Mouse (Mus musculus) liver, embryonic 11.5 days (tissue): Measurements from ENCODE around the gene Rgs16. TPM values are rescaled to one million over a fixed set of nuclear protein-coding genes. Genes with fewer than 3 reads are reported as not detected.

Source experiments
- ATAC-seq: fragments of 200-750 bp; cut with Nextera tagmentation; replicated peaks from 2 replicates; pipeline ENCODE4 v1.8.0; 2017; ENCODE audit warnings: moderate number of reproducible peaks, mild to moderate bottlenecking, moderate TSS enrichment, moderate library complexity; ENCODE audit not compliant: low FRiP score
- DNase-seq: peaks from one replicate; pipeline ENCODE4 v3.0.0-alpha.2; 2017; ENCODE audit warnings: low spot score
- H3K27ac ChIP-seq: fragments of 300-500 bp; sonication (generic); 2 replicates; pipeline ENCODE4 v1.5.1; 2014; ENCODE audit warnings: mild to moderate bottlenecking, low read depth, low read length, control low read depth
- H3K27me3 ChIP-seq: fragments of 300-500 bp; sonication (generic); replicated peaks from 2 replicates; pipeline ENCODE4 v1.6.1; 2014; ENCODE audit warnings: low read length, mixed read lengths; ENCODE audit not compliant: control insufficient read depth, insufficient read depth
- H3K36me3 ChIP-seq: fragments of 300-500 bp; sonication (generic); 2 replicates; pipeline ENCODE4 v1.6.1; 2014; ENCODE audit warnings: mild to moderate bottlenecking, low read length, moderate library complexity, mixed read lengths; ENCODE audit not compliant: control insufficient read depth, insufficient read depth
- H3K4me1 ChIP-seq: fragments of 300-500 bp; sonication (generic); replicated peaks from 2 replicates; pipeline ENCODE4 v1.6.1; 2014; ENCODE audit warnings: low read length, mixed read lengths; ENCODE audit not compliant: control insufficient read depth, insufficient read depth
- H3K4me2 ChIP-seq: fragments of 300-500 bp; sonication (generic); 2 replicates; pipeline ENCODE4 v1.6.1; 2014; ENCODE audit warnings: mild to moderate bottlenecking, control low read depth, moderate library complexity
- H3K4me3 ChIP-seq: fragments of 300-500 bp; sonication (generic); 2 replicates; pipeline ENCODE4 v1.5.1; 2014; ENCODE audit warnings: low read depth, low read length, control low read depth
- H3K9ac ChIP-seq: fragments of 300-500 bp; sonication (generic); 2 replicates; pipeline ENCODE4 v1.6.1; 2014; ENCODE audit warnings: low read depth, low read length, control low read depth
- H3K9me3 ChIP-seq: fragments of 300-500 bp; sonication (generic); 2 replicates; pipeline ENCODE4 v1.6.1; 2016; ENCODE audit warnings: low read length, inconsistent platforms, mixed read lengths; ENCODE audit not compliant: control insufficient read depth
- WGBS: fragments of 180-500 bp; shearing (Covaris S2); extraction: QIAGEN DNeasy Blood & Tissue Kit; methylation state at CpG from one replicate; pipeline ENCODE4 v1.1.7; 2014; 5-methylcytosine and 5-hydroxymethylcytosine counted together
- polyA plus RNA-seq: library from polyadenylated mRNA; unstranded; fragments of >200 nt; fragmentation: Nextera tagmentation; extraction: Ambion mirVana; gene quantifications from 2 replicates; pipeline ENCODE4 v1.2.1, GENCODE M21; 2014

The Rgs16 gene
- 0.94 and 1.3 TPM in 2 replicates for polyA plus RNA-seq

DNA sequence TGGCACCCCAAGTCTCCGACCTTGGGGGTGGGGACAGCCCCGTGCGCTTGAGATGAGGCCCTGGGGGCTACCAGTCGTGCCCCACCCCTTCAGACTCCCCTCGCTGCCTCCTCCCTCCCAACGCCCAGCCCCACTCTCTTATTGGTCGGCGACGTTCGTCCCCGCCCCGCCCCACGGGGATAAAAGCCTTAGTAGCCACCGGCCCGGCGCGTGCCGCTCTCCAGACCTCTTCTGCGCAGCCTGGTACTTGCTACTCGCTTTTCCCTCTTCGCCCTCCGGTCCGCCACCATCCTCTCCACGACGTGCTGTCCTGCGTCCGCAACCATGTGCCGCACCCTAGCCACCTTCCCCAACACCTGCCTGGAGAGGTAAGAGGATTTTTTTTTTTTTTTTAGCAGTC, at the start of gene Rgs16:
TSS of gene Rgs16 (plus strand) at position 205 of the 400 bp plus-strand sequence.
- Histone ChIP-seq H3K4me3 (peak within 1 kb of the TSS; percentile 39), H3K4me1 (no peaks in the 10 kb centered on the region), H3K27me3 (peaks cover 47% of the 10 kb centered on the region), H3K27ac (no peak within 1 kb of the TSS), H3K9ac (no peak within 1 kb of the TSS), H3K4me2 (peak within 1 kb of the TSS; percentile 63), H3K36me3 (no peaks in the 10 kb centered on the region), H3K9me3 (no peaks in the 10 kb centered on the region)
- DNase-seq (peak; percentile 60), ATAC-seq (0 out of 2 replicates have a peak, but pooled peaks have one; percentile 53)
- 0% methylated on average over 17 of the region's 28 CpGs for WGBS

DNA sequence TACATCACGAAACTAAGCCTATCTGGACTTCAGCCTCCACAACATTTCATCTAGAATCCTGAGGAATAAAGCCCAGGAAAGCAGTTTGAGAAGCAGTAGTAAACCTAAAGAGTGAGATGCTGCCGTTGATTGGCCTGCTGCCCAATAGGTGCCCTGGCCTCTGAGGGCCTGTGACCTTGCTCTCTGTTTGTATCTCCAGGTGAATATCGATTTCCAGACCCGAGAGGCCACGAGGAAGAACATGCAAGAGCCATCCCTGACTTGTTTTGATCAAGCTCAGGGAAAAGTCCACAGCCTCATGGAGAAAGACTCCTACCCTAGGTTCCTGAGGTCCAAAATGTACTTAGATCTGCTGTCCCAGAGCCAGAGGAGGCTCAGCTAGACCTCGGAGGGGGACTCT, 47.6 kb upstream of the Rgs16 start:
- H3K9me3 ChIP-seq = no peaks in the 10 kb centered on the region
- H3K4me3 ChIP-seq = no peak overlapping the region
- H3K9ac ChIP-seq = no peak overlapping the region
- DNase-seq (no peak), ATAC-seq (no peak)
- H3K27me3 ChIP-seq = no peaks in the 10 kb centered on the region
- H3K4me2 ChIP-seq = no peak overlapping the region
- 63% methylated on average over 6 of the region's 6 CpGs for WGBS
- H3K4me1 ChIP-seq = no peaks in the 10 kb centered on the region
- no peaks in the 10 kb centered on the region for H3K36me3 ChIP-seq
- no peak overlapping the region for H3K27ac ChIP-seq

DNA sequence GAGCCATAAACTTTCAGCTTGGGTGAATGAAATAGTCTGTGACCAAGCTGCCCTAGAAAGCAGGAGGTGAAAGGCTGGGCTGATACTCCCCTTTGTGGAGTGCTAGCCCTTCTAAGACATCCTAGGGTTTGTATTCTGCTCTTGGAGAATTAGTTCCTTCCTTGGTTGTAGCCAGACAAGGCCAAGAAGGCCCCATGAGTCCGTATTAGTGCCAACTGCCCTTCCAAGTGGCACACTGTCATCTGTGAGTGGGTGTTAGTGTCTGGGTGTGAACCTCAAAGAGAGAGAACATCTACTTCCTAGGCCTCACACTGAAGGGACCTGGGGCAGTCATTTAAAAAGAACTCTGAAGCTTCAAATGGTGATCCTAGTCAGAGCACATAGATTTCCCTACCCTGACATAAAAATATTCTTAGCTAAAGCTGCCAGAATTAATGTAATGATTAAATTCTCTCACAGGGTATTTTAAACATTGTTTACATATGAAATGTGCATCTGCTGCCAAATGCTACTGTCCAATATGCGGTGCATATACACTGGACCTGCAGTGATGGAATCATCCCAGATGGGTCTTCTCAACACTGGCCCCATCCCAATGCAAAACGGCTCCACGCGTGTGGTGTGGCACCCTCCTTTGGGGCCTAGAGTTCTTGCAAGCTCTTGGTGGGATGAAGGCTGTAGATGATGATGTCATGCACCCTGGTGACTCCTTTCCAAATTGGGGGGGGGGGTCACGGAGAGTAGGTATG, 45.6 kb upstream of the Rgs16 start:
- ATAC-seq (no peak), DNase-seq (no peak)
- Histone ChIP-seq H3K4me2 (no peak overlapping the region), H3K4me3 (no peak overlapping the region), H3K4me1 (no peaks in the 10 kb centered on the region), H3K9ac (no peak overlapping the region), H3K27ac (no peak overlapping the region), H3K36me3 (no peaks in the 10 kb centered on the region), H3K9me3 (no peaks in the 10 kb centered on the region), H3K27me3 (no peaks in the 10 kb centered on the region)
- WGBS = 90% methylated on average over 6 of the region's 6 CpGs

DNA sequence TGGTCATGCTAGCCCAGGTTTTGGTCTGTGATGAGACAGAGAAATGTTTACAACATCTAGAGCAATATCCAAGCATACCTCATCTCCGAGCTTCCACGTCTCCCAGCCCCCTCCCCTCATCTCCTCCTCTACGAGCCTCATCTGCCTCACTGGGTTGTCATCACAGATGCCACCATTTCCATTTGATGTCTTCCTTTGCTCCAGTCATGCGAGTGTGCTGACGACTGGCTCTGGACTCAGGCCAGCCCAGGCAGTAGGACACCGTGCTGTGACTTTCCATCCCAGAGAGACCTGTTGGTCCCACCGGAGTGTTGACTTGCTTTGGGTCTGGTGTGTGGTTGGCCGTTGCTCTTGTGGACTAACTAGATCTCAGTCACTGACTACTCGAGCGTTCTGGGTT, 44.8 kb upstream of the Rgs16 start:
- Histone ChIP-seq H3K4me2 (no peak overlapping the region), H3K4me3 (no peak overlapping the region), H3K36me3 (no peaks in the 10 kb centered on the region), H3K27me3 (no peaks in the 10 kb centered on the region), H3K27ac (no peak overlapping the region), H3K9ac (no peak overlapping the region), H3K4me1 (no peaks in the 10 kb centered on the region), H3K9me3 (no peaks in the 10 kb centered on the region)
- WGBS = 89% methylated on average over 10 of the region's 10 CpGs
- ATAC-seq (no peak), DNase-seq (no peak)

DNA sequence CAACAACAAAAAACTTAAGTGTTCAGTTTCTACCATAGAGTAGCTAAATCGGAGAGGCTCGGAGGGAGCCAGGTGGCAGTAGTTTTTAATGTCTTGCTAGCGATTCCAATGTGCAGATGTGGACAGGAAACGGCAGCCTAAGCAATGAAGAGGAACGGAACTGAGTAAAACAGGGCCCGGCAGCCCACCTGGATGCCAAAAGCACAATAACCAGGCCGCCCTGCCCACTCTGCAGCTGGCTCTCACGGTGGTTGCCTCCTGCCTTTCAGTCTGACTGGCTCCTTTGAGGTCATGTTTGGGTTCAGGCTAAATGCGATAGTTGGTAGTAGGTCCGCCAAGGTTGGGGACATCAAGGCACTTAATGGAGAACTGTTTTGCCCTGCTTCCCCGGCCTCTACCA, 44.1 kb upstream of the Rgs16 start:
- no peak overlapping the region for H3K4me3 ChIP-seq

DNA sequence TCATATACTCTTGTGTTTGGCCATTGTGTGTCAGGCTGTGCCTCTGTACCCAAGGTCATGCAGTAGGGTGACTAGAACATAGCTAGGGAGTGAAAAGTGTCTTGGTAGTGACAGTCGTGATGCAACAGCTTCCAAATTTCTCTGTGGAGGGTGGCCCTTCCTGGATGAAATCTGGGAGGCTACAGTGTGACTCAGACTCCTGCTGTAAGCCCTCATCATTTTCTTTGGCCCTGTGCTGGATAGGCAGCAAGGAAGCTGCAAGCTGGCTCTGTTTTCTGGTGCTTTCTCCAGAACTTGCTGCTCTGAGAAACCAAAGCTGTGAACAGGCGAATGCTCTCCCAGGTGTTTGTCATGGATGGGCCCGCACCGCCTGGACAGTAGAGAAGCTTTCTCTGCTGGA, 43.6 kb upstream of the Rgs16 start:
- H3K9me3 ChIP-seq = no peaks in the 10 kb centered on the region
- no peak for ATAC-seq
- H3K4me1 ChIP-seq = no peaks in the 10 kb centered on the region
- DNase-seq = no peak
- H3K36me3 ChIP-seq = no peaks in the 10 kb centered on the region
- no peak overlapping the region for H3K9ac ChIP-seq
- 77% methylated on average over 4 of the region's 4 CpGs for WGBS
- no peak overlapping the region for H3K27ac ChIP-seq
- H3K27me3 ChIP-seq = no peaks in the 10 kb centered on the region
- H3K4me2 ChIP-seq = no peak overlapping the region
- H3K4me3 ChIP-seq = no peak overlapping the region

More for the DNA sequence above, 44.1 kb upstream of the Rgs16 start:
- no peaks in the 10 kb centered on the region for H3K27me3 ChIP-seq
- no peaks in the 10 kb centered on the region for H3K4me1 ChIP-seq
- no peak overlapping the region for H3K27ac ChIP-seq
- WGBS = 95% methylated on average over 11 of the region's 11 CpGs
- H3K9me3 ChIP-seq = no peaks in the 10 kb centered on the region
- H3K4me2 ChIP-seq = no peak overlapping the region
- no peak for DNase-seq
- no peak overlapping the region for H3K9ac ChIP-seq
- no peaks in the 10 kb centered on the region for H3K36me3 ChIP-seq
- ATAC-seq = no peak

DNA sequence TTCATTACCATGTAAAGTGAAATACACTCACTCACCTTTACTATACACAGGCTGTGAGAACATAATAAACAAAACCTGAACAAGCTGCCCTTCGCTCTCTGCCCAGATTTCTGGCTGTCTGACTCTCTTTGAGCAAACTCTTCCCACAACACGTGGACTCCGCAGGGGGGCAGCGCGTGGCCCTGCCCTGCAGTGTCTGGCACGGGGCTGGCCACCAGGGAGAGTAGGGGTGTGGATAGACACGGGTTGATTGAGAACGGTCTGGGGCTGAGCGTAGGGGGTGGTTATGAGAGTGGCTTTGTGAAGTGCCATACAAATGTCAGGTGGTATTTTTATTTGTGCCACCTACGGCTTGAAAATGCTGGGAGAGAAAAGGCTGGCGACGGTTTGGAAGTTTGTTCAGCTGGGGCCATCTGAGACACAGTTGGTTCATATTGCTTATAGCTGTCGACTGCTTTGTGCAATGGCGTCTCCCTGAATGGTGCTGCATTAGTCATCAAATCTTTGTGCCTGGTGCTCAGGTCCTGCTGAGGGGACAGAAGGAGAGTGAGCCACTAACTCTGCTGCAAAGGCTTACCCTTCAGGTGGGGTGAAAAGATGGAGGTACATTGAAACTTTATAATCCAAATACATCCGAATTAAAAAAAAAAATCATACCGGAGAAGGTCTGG, 42.4 kb upstream of the Rgs16 start:
- DNase-seq (no peak), ATAC-seq (no peak)
- H3K9ac ChIP-seq = no peak overlapping the region
- no peak overlapping the region for H3K4me3 ChIP-seq
- H3K4me1 ChIP-seq = no peaks in the 10 kb centered on the region
- H3K9me3 ChIP-seq = no peaks in the 10 kb centered on the region
- no peaks in the 10 kb centered on the region for H3K27me3 ChIP-seq
- no peaks in the 10 kb centered on the region for H3K36me3 ChIP-seq
- H3K27ac ChIP-seq = no peak overlapping the region
- no peak overlapping the region for H3K4me2 ChIP-seq
- WGBS = 78% methylated on average over 16 of the region's 16 CpGs

DNA sequence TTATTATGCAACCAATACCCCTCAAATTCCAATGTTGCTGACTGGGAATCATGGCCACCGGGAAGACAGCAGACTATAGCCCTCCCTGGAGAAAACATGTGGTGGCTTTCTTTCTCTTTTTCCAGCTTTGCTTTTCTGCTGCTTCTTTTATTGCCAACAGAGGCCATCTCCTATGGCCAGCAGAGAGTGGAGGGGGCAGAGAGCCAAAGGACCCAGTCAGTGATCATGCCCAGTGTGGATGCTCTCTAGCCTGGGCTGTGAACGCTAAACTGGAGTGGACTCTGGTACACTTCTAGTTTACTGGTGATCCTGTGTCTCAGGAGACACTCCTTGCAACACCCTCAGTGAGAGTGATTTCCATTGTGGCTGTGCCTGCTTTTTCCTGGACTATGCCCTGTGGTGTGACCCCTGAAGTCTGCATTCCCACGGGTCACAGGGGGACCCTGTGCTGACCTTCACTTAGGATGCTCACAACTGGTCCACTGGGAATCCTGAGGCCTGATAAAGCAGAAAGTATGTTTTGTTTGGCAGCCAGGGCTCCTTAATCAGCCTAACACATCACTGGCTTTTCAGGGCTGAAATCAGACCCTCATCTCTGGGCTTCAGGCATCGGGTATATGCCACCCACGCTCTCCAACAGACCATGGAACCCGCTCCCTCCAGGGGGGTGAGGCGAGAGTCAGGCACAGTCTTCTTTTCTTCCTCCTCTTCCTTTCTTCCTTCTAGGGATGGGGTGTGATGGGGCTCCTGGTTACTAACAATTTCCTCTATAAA, 41.7 kb upstream of the Rgs16 start:
- ATAC-seq (no peak), DNase-seq (no peak)
- Histone ChIP-seq H3K27ac (no peak overlapping the region), H3K9me3 (no peaks in the 10 kb centered on the region), H3K27me3 (no peaks in the 10 kb centered on the region), H3K9ac (no peak overlapping the region), H3K4me3 (no peak overlapping the region), H3K36me3 (no peaks in the 10 kb centered on the region), H3K4me2 (no peak overlapping the region), H3K4me1 (no peaks in the 10 kb centered on the region)
- 72% methylated on average over 7 of the region's 7 CpGs for WGBS
